Mouse (Mus musculus) limb, embryonic 11.5 days (tissue): ENCODE measurements around the gene Slc43a3. TPM values are rescaled to one million over a fixed set of nuclear protein-coding genes. Genes with fewer than 3 reads are reported as not detected.
"Not testable (repeated sequence)": the region's sequence is repeated elsewhere in the genome, so short reads cannot be mapped to it uniquely, and the experiment has no call there.

Experiments
- ATAC-seq: fragments of 200-750 bp; cut with Nextera tagmentation; 2 replicates; pipeline ENCODE4 v1.8.0; 2017; ENCODE audit warnings: low read depth; ENCODE audit not compliant: insufficient number of reproducible peaks, low FRiP score, low TSS enrichment
- DNase-seq: peaks from one replicate; pipeline ENCODE4 v3.0.0-alpha.2; 2015; ENCODE audit warnings: low spot score
- H3K27ac ChIP-seq: fragments of 300-500 bp; sonication (generic); replicated peaks from 2 replicates; pipeline ENCODE4 v1.5.1; 2014; ENCODE audit warnings: low read depth, mild to moderate bottlenecking, low read length
- H3K27me3 ChIP-seq: fragments of 300-500 bp; sonication (generic); 2 replicates; pipeline ENCODE4 v1.6.1; 2014; ENCODE audit warnings: mild to moderate bottlenecking, low read length, mixed read lengths; ENCODE audit not compliant: control insufficient read depth, insufficient read depth
- H3K36me3 ChIP-seq: fragments of 300-500 bp; sonication (generic); 2 replicates; pipeline ENCODE4 v1.6.1; 2014; ENCODE audit warnings: mild to moderate bottlenecking, low read length, moderate library complexity, mixed read lengths; ENCODE audit not compliant: control insufficient read depth, insufficient read depth
- H3K4me1 ChIP-seq: fragments of 300-500 bp; sonication (generic); 2 replicates; pipeline ENCODE4 v1.6.1; 2014; ENCODE audit warnings: low read length, mixed read lengths; ENCODE audit not compliant: control insufficient read depth, insufficient read depth
- H3K4me2 ChIP-seq: fragments of 300-500 bp; sonication (generic); 2 replicates; pipeline ENCODE4 v1.6.1; 2014; ENCODE audit warnings: low read depth, mild to moderate bottlenecking, moderate library complexity; ENCODE audit not compliant: severe bottlenecking
- H3K4me3 ChIP-seq: fragments of 300-500 bp; sonication (generic); 2 replicates; pipeline ENCODE4 v1.5.1; 2014; ENCODE audit warnings: low read depth, low read length
- H3K9ac ChIP-seq: fragments of 300-500 bp; sonication (generic); 2 replicates; pipeline ENCODE4 v1.6.1; 2014; ENCODE audit warnings: mild to moderate bottlenecking, low read length
- H3K9me3 ChIP-seq: fragments of 300-500 bp; sonication (generic); 2 replicates; pipeline ENCODE4 v1.6.1; 2016; ENCODE audit warnings: low read length; ENCODE audit not compliant: control insufficient read depth
- WGBS: fragments of 180-500 bp; shearing (Covaris S2); extraction: QIAGEN DNeasy Blood & Tissue Kit; methylation state at CpG from one replicate; pipeline ENCODE4 v1.1.7; 2014; 5-methylcytosine and 5-hydroxymethylcytosine counted together
- polyA plus RNA-seq: library from polyadenylated mRNA; unstranded; fragments of >200 nt; fragmentation: Nextera tagmentation; extraction: Ambion mirVana; gene quantifications from 2 replicates; pipeline ENCODE4 v1.2.1, GENCODE M21; 2014

The Slc43a3 gene
- polyA plus RNA-seq, 1 experiment from 2014 or later, result 31.7 TPM

GRCm38 (mm10) chr2:84895495-84896198, 40.7 kb upstream of the Slc43a3 start:
- H3K27ac ChIP-seq, result no peak overlapping the region
- no peaks in the 10 kb centered on the region for H3K9me3 ChIP-seq
- H3K27me3 ChIP-seq, result peaks cover 5% of the 10 kb centered on the region; the same call in 1 of the 2 replicates
- H3K4me3 ChIP-seq, result no peak overlapping the region
- WGBS, result 35% methylated on average over 4 of the region's 4 CpGs
- H3K4me1 ChIP-seq, result no peaks in the 10 kb centered on the region
- ATAC-seq (no peak), DNase-seq (no peak)
- no peaks in the 10 kb centered on the region for H3K36me3 ChIP-seq
- no peak overlapping the region for H3K9ac ChIP-seq
- H3K4me2 ChIP-seq, result no peak overlapping the region

GRCm38 (mm10) chr2:84896686-84897085, 39.7 kb upstream of the Slc43a3 start:
- not testable (repeated sequence) for H3K9me3 ChIP-seq, H3K4me3 ChIP-seq, H3K4me1 ChIP-seq, ATAC-seq, H3K4me2 ChIP-seq, H3K27ac ChIP-seq, H3K27me3 ChIP-seq, H3K9ac ChIP-seq, H3K36me3 ChIP-seq, DNase-seq
- WGBS, result 91% methylated on average over 6 of the region's 6 CpGs

- Histone ChIP-seq H3K4me3 (no peak overlapping the region), H3K9ac (no peak overlapping the region), H3K27ac (no peak overlapping the region), H3K27me3 (no peaks in the 10 kb centered on the region), H3K4me2 (no peak overlapping the region), H3K36me3 (no peaks in the 10 kb centered on the region), H3K4me1 (no peaks in the 10 kb centered on the region), H3K9me3 (no peaks in the 10 kb centered on the region)
- WGBS, result 50% methylated on average over 3 of the region's 3 CpGs
- ATAC-seq (no peak), DNase-seq (no peak)
These were observed 23.7 kb upstream of the Slc43a3 start for GRCm38 (mm10) chr2:84912722-84913121.

- Histone ChIP-seq H3K4me1 (no peaks in the 10 kb centered on the region), H3K4me3 (no peak overlapping the region), H3K4me2 (no peak overlapping the region), H3K36me3 (no peaks in the 10 kb centered on the region), H3K9me3 (no peaks in the 10 kb centered on the region), H3K27me3 (no peaks in the 10 kb centered on the region), H3K27ac (no peak overlapping the region), H3K9ac (no peak overlapping the region)
- WGBS, result 68% methylated on average over 5 of the region's 5 CpGs
- no peak for DNase-seq
- no peak for ATAC-seq
These were observed 22.5 kb upstream of the Slc43a3 start for GRCm38 (mm10) chr2:84913881-84914280.

GRCm38 (mm10) chr2:84915330-84915729, 21.0 kb upstream of the Slc43a3 start:
- 83% methylated on average over 3 of the region's 3 CpGs for WGBS
- Histone ChIP-seq H3K4me2 (no peak overlapping the region), H3K27me3 (no peaks in the 10 kb centered on the region), H3K9ac (no peak overlapping the region), H3K27ac (no peak overlapping the region), H3K9me3 (no peaks in the 10 kb centered on the region), H3K36me3 (no peaks in the 10 kb centered on the region), H3K4me1 (no peaks in the 10 kb centered on the region), H3K4me3 (no peak overlapping the region)
- ATAC-seq (no peak), DNase-seq (no peak)

- no peak for ATAC-seq
- no peak overlapping the region for H3K9ac ChIP-seq
- no peaks in the 10 kb centered on the region for H3K36me3 ChIP-seq
- H3K27me3 ChIP-seq, result no peaks in the 10 kb centered on the region
- no peak overlapping the region for H3K4me3 ChIP-seq
- no peaks in the 10 kb centered on the region for H3K4me1 ChIP-seq
- 74% methylated on average over 8 of the region's 8 CpGs for WGBS
- no peak overlapping the region for H3K27ac ChIP-seq
- no peaks in the 10 kb centered on the region for H3K9me3 ChIP-seq
- DNase-seq, result no peak
- no peak overlapping the region for H3K4me2 ChIP-seq
These were observed 19.6 kb upstream of the Slc43a3 start for GRCm38 (mm10) chr2:84916548-84917320.

- DNase-seq, result no peak
These were observed 18.2 kb upstream of the Slc43a3 start for GRCm38 (mm10) chr2:84918188-84918587.

GRCm38 (mm10) chr2:84919601-84920108, 16.7 kb upstream of the Slc43a3 start:
- Histone ChIP-seq H3K27me3 (no peaks in the 10 kb centered on the region), H3K4me3 (no peak overlapping the region), H3K27ac (no peak overlapping the region), H3K4me1 (no peaks in the 10 kb centered on the region), H3K4me2 (no peak overlapping the region), H3K9ac (no peak overlapping the region), H3K9me3 (no peaks in the 10 kb centered on the region), H3K36me3 (no peaks in the 10 kb centered on the region)
- ATAC-seq (no peak), DNase-seq (no peak)
- WGBS, result 83% methylated on average over 10 of the region's 10 CpGs

More at GRCm38 (mm10) chr2:84918188-84918587, 18.2 kb upstream of the Slc43a3 start:
- no peaks in the 10 kb centered on the region for H3K36me3 ChIP-seq
- H3K9me3 ChIP-seq, result no peaks in the 10 kb centered on the region
- H3K9ac ChIP-seq, result no peak overlapping the region
- ATAC-seq, result no peak
- no peak overlapping the region for H3K27ac ChIP-seq
- H3K27me3 ChIP-seq, result no peaks in the 10 kb centered on the region
- no peak overlapping the region for H3K4me3 ChIP-seq
- H3K4me1 ChIP-seq, result no peaks in the 10 kb centered on the region
- WGBS, result 71% methylated on average over 3 of the region's 3 CpGs
- H3K4me2 ChIP-seq, result no peak overlapping the region
